Mouse (Mus musculus): ENCODE measurements at regions not wholly inside any gene's neighbourhood (a gene's known extent, or its start where the extent isn't known, plus 50 kb on each side); places are given as distances from the start of the nearest gene placed in this dataset.
"Not testable (repeated sequence)": the region's sequence is repeated elsewhere in the genome, so short reads cannot be mapped to it uniquely, and the experiment has no call there.

GRCm38 (mm10) chrX:104931153-104931706 is 74.2 kb upstream of the Magee2 start:
- no peak for DNase-seq (ENCODE audit: low spot score)
- intact Hi-C loops (cut with DNase I), result no loop called here

GRCm38 (mm10) chrX:104951587-104951986 is 94.5 kb upstream of the Magee2 start:
- intact Hi-C loops (cut with DNase I), result loop anchor here (10.0 kb wide), 1 partner anchor 137 kb away; no protein-coding TSS in a partner anchor

GRCm38 (mm10) chrX:104952809-104953208 is 95.7 kb upstream of the Magee2 start:
- intact Hi-C loops (cut with DNase I), result loop anchor here (10.0 kb wide), 1 partner anchor 138 kb away; no protein-coding TSS in a partner anchor

More at GRCm38 (mm10) chrX:104951587-104951986, 94.5 kb upstream of the Magee2 start:
- no peak for DNase-seq (ENCODE audit: low spot score)

GRCm38 (mm10) chrX:104953391-104953790 is 96.3 kb upstream of the Magee2 start:
- not testable (repeated sequence) for DNase-seq (ENCODE audit: low spot score)
- intact Hi-C loops (cut with DNase I), result loop anchor here (10.0 kb wide), 1 partner anchor 139 kb away; no protein-coding TSS in a partner anchor

More at GRCm38 (mm10) chrX:104952809-104953208, 95.7 kb upstream of the Magee2 start:
- DNase-seq (ENCODE audit: low spot score), result not testable (repeated sequence)

GRCm38 (mm10) chrX:104978432-104978831 is 101.1 kb upstream of the Pbdc1 start:
- DNase-seq (ENCODE audit: low spot score), result no peak
- intact Hi-C loops (cut with DNase I), result no loop called here

GRCm38 (mm10) chrX:105003260-105003659 is 76.3 kb upstream of the Pbdc1 start:
- intact Hi-C loops (cut with DNase I), result no loop called here
- DNase-seq (ENCODE audit: low spot score), result no peak

- intact Hi-C loops (cut with DNase I), result loop anchor here (1.0 kb wide), 1 partner anchor 827 kb away; no protein-coding TSS in a partner anchor
- no peak for DNase-seq (ENCODE audit: low spot score)
Measured at GRCm38 (mm10) chrX:105006445-105006844, 73.1 kb upstream of the Pbdc1 start.

Data from heart, postnatal 25 days (tissue).